Mouse (Mus musculus) stomach, postnatal 0 days (tissue): ENCODE results near the gene Tenm3.

Source experiments
- CTCF ChIP-seq: IDR thresholded peaks from 2 replicates; pipeline ENCODE4 v1.5.1; 2016; ENCODE audit warnings: antibody characterized with exemption, low read depth, mild to moderate bottlenecking, moderate library complexity
- EP300 ChIP-seq: optimal IDR thresholded peaks from 2 replicates; pipeline ENCODE3; 2016; ENCODE audit warnings: antibody characterized with exemption

- TF ChIP-seq CTCF (no peak), EP300 (no peak)
These were observed 264.6 kb downstream of the Tenm3 start for GRCm38 (mm10) chr8:48579144-48579543.
